Mouse (Mus musculus): ENCODE data around the gene Nme7. TPM values are rescaled to one million over a fixed set of nuclear protein-coding genes. Genes with fewer than 3 reads are reported as not detected.

The Nme7 gene
- 11.9 and 13.4 TPM in 2 replicates for polyA plus RNA-seq (2016; fragmentation: Nextera tagmentation; extraction: Ambion mirVana)

GRCm38 (mm10) chr1:164303821-164304220 lies at the start of gene Nme7:
Gene Nme7, plus strand, starts transcription at chr1:164304121.
- no peaks in the 10 kb centered on the region for H3K27me3 ChIP-seq (replicated peaks)
- H3K4me2 ChIP-seq, result no peak within 1 kb of the TSS
- peaks cover 14% of the 10 kb centered on the region for H3K4me1 ChIP-seq
- no peaks in the 10 kb centered on the region for H3K9me3 ChIP-seq (replicated peaks)
- H3K9ac ChIP-seq, result no peak within 1 kb of the TSS
- no peak within 1 kb of the TSS for H3K27ac ChIP-seq
- H3K36me3 ChIP-seq, result peaks cover 44% of the 10 kb centered on the region
- no peak for ATAC-seq
- WGBS (ENCODE audit: insufficient replicate concordance), result 82% methylated on average over 5 of the region's 5 CpGs
- H3K4me3 ChIP-seq, result no peak within 1 kb of the TSS

GRCm38 (mm10) chr1:164254836-164255235 lies 49.1 kb upstream of the Nme7 start:
- no peak overlapping the region for H3K4me3 ChIP-seq
- peaks cover 20% of the 10 kb centered on the region for H3K36me3 ChIP-seq
- no peak overlapping the region for H3K9ac ChIP-seq
- 44% methylated on average over 3 of the region's 3 CpGs for WGBS (ENCODE audit: insufficient replicate concordance)
- no peaks in the 10 kb centered on the region for H3K9me3 ChIP-seq (replicated peaks)
- H3K4me1 ChIP-seq, result peaks cover 52% of the 10 kb centered on the region
- H3K4me2 ChIP-seq, result no peak overlapping the region
- no peak for ATAC-seq
- H3K27ac ChIP-seq, result no peak overlapping the region
- H3K27me3 ChIP-seq (replicated peaks), result no peaks in the 10 kb centered on the region

GRCm38 (mm10) chr1:164260171-164261028 lies 43.5 kb upstream of the Nme7 start:
- Histone ChIP-seq H3K27ac (peak overlapping the region; percentile 20; the same call in 1 of the 2 replicates), H3K9ac (no peak overlapping the region), H3K36me3 (peaks cover 70% of the 10 kb centered on the region), H3K9me3 (replicated peaks) (no peaks in the 10 kb centered on the region), H3K4me1 (peaks cover 3% of the 10 kb centered on the region; the same call in 1 of the 2 replicates), H3K4me3 (no peak overlapping the region), H3K4me2 (0 out of 2 replicates have a peak overlapping the region, but pooled peaks have one; percentile 10), H3K27me3 (replicated peaks) (no peaks in the 10 kb centered on the region)
- WGBS (ENCODE audit: insufficient replicate concordance), result 80% methylated on average over 16 of the region's 16 CpGs
- ATAC-seq, result peak; percentile 27; the same call in 1 of the 2 replicates

GRCm38 (mm10) chr1:164261553-164261952 lies 42.4 kb upstream of the Nme7 start:
- no peak overlapping the region for H3K27ac ChIP-seq
- no peak for ATAC-seq
- no peak overlapping the region for H3K9ac ChIP-seq
- H3K27me3 ChIP-seq (replicated peaks), result no peaks in the 10 kb centered on the region
- WGBS (ENCODE audit: insufficient replicate concordance), result 82% methylated on average over 7 of the region's 7 CpGs
- 0 out of 2 replicates have a peak, but pooled peaks cover 3% of the 10 kb centered on the region for H3K4me1 ChIP-seq
- no peaks in the 10 kb centered on the region for H3K9me3 ChIP-seq (replicated peaks)
- H3K36me3 ChIP-seq, result peaks cover 76% of the 10 kb centered on the region
- H3K4me3 ChIP-seq, result no peak overlapping the region
- no peak overlapping the region for H3K4me2 ChIP-seq

GRCm38 (mm10) chr1:164270941-164271340 lies 33.0 kb upstream of the Nme7 start:
- H3K4me2 ChIP-seq, result no peak overlapping the region
- 80% methylated on average over 7 of the region's 7 CpGs for WGBS (ENCODE audit: insufficient replicate concordance)
- H3K27ac ChIP-seq, result no peak overlapping the region
- peaks cover 7% of the 10 kb centered on the region for H3K36me3 ChIP-seq
- no peak for ATAC-seq
- no peaks in the 10 kb centered on the region for H3K9me3 ChIP-seq (replicated peaks)
- H3K4me1 ChIP-seq, result peaks cover 3% of the 10 kb centered on the region; the same call in 1 of the 2 replicates
- H3K4me3 ChIP-seq, result no peak overlapping the region
- H3K9ac ChIP-seq, result no peak overlapping the region
- H3K27me3 ChIP-seq (replicated peaks), result no peaks in the 10 kb centered on the region

- Histone ChIP-seq H3K4me3 (no peak overlapping the region), H3K36me3 (no peaks in the 10 kb centered on the region), H3K27ac (no peak overlapping the region), H3K4me2 (no peak overlapping the region), H3K4me1 (peaks cover 5% of the 10 kb centered on the region; the same call in 1 of the 2 replicates), H3K9me3 (replicated peaks) (no peaks in the 10 kb centered on the region), H3K27me3 (replicated peaks) (no peaks in the 10 kb centered on the region), H3K9ac (no peak overlapping the region)
- WGBS (ENCODE audit: insufficient replicate concordance), result 72% methylated on average over 6 of the region's 6 CpGs
- no peak for ATAC-seq
Measured at GRCm38 (mm10) chr1:164273659-164274058, 30.3 kb upstream of the Nme7 start.

- Histone ChIP-seq H3K36me3 (no peaks in the 10 kb centered on the region), H3K27ac (peak within 1 kb of the TSS; percentile 39; the same call in 1 of the 2 replicates), H3K9me3 (replicated peaks) (no peaks in the 10 kb centered on the region), H3K27me3 (replicated peaks) (no peaks in the 10 kb centered on the region), H3K9ac (peak within 1 kb of the TSS; percentile 63), H3K4me3 (peak within 1 kb of the TSS; percentile 66), H3K4me2 (peak within 1 kb of the TSS; percentile 81), H3K4me1 (peaks cover 5% of the 10 kb centered on the region; the same call in 1 of the 2 replicates)
- under 1% methylated on average over 31 of the region's 31 CpGs for WGBS (ENCODE audit: insufficient replicate concordance)
- ATAC-seq, result peak; percentile 100
Measured at GRCm38 (mm10) chr1:164275455-164275954, 28.4 kb upstream of the Nme7 start, which contains the start of gene Ccdc181. Gene Ccdc181, plus strand, starts transcription at chr1:164275585.

- no peak overlapping the region for H3K9ac ChIP-seq
- 82% methylated on average over 3 of the region's 3 CpGs for WGBS (ENCODE audit: insufficient replicate concordance)
- H3K27me3 ChIP-seq (replicated peaks), result no peaks in the 10 kb centered on the region
- no peaks in the 10 kb centered on the region for H3K9me3 ChIP-seq (replicated peaks)
- H3K4me1 ChIP-seq, result peaks cover 5% of the 10 kb centered on the region; the same call in 1 of the 2 replicates
- H3K27ac ChIP-seq, result no peak overlapping the region
- H3K4me2 ChIP-seq, result no peak overlapping the region
- H3K36me3 ChIP-seq, result no peaks in the 10 kb centered on the region
- ATAC-seq, result no peak
- no peak overlapping the region for H3K4me3 ChIP-seq
Measured at GRCm38 (mm10) chr1:164276552-164276951, 27.4 kb upstream of the Nme7 start.

- peaks cover 5% of the 10 kb centered on the region; the same call in 1 of the 2 replicates for H3K4me1 ChIP-seq
- H3K4me3 ChIP-seq, result no peak overlapping the region
- no peak overlapping the region for H3K9ac ChIP-seq
- H3K4me2 ChIP-seq, result no peak overlapping the region
- no peaks in the 10 kb centered on the region for H3K27me3 ChIP-seq (replicated peaks)
- H3K36me3 ChIP-seq, result no peaks in the 10 kb centered on the region
- WGBS (ENCODE audit: insufficient replicate concordance), result 74% methylated on average over 4 of the region's 4 CpGs
- H3K9me3 ChIP-seq (replicated peaks), result no peaks in the 10 kb centered on the region
- ATAC-seq, result no peak
- no peak overlapping the region for H3K27ac ChIP-seq
Measured at GRCm38 (mm10) chr1:164279332-164279731, 24.6 kb upstream of the Nme7 start.

GRCm38 (mm10) chr1:164284007-164284406 lies 19.9 kb upstream of the Nme7 start:
- no peaks in the 10 kb centered on the region for H3K4me1 ChIP-seq
- H3K4me2 ChIP-seq, result no peak overlapping the region
- H3K9ac ChIP-seq, result no peak overlapping the region
- H3K9me3 ChIP-seq (replicated peaks), result no peaks in the 10 kb centered on the region
- no peak for ATAC-seq
- H3K27ac ChIP-seq, result no peak overlapping the region
- WGBS (ENCODE audit: insufficient replicate concordance), result 74% methylated on average over 3 of the region's 3 CpGs
- no peak overlapping the region for H3K4me3 ChIP-seq
- no peaks in the 10 kb centered on the region for H3K27me3 ChIP-seq (replicated peaks)
- H3K36me3 ChIP-seq, result no peaks in the 10 kb centered on the region

- WGBS (ENCODE audit: insufficient replicate concordance), result 44% methylated on average over 15 of the region's 15 CpGs
- H3K36me3 ChIP-seq, result peaks cover 17% of the 10 kb centered on the region
- no peak overlapping the region for H3K4me3 ChIP-seq
- H3K4me2 ChIP-seq, result no peak overlapping the region
- no peaks in the 10 kb centered on the region for H3K4me1 ChIP-seq
- no peaks in the 10 kb centered on the region for H3K9me3 ChIP-seq (replicated peaks)
- no peaks in the 10 kb centered on the region for H3K27me3 ChIP-seq (replicated peaks)
- no peak for ATAC-seq
- no peak overlapping the region for H3K9ac ChIP-seq
- H3K27ac ChIP-seq, result no peak overlapping the region
Measured at GRCm38 (mm10) chr1:164287406-164287805, 16.5 kb upstream of the Nme7 start.

GRCm38 (mm10) chr1:164292040-164292439 lies 11.9 kb upstream of the Nme7 start:
- Histone ChIP-seq H3K36me3 (peaks cover 50% of the 10 kb centered on the region), H3K4me1 (no peaks in the 10 kb centered on the region), H3K9me3 (replicated peaks) (no peaks in the 10 kb centered on the region), H3K9ac (no peak overlapping the region), H3K27ac (no peak overlapping the region), H3K4me3 (no peak overlapping the region), H3K27me3 (replicated peaks) (no peaks in the 10 kb centered on the region), H3K4me2 (no peak overlapping the region)
- 78% methylated on average over 5 of the region's 5 CpGs for WGBS (ENCODE audit: insufficient replicate concordance)
- no peak for ATAC-seq

All from liver, embryonic 12.5 days (tissue).